Mouse (Mus musculus) kidney, embryonic 16.5 days (tissue): ENCODE measurements around the gene Zfp729a. TPM values are rescaled to one million over a fixed set of nuclear protein-coding genes. Genes with fewer than 3 reads are reported as not detected.
"Not testable (repeated sequence)": the region's sequence is repeated elsewhere in the genome, so short reads cannot be mapped to it uniquely, and the experiment has no call there.

Experiments used
- ATAC-seq: fragments of 200-750 bp; cut with Nextera tagmentation; 2 replicates; pipeline ENCODE4 v1.8.0; 2017; ENCODE audit warnings: moderate TSS enrichment; ENCODE audit not compliant: low FRiP score, low TSS enrichment
- H3K27ac ChIP-seq: fragments of 300-500 bp; sonication (generic); 2 replicates; pipeline ENCODE4 v1.5.1; 2014; ENCODE audit warnings: low read length
- H3K27me3 ChIP-seq: fragments of 300-500 bp; sonication (generic); 2 replicates; pipeline ENCODE4 v1.6.1; 2014; ENCODE audit warnings: low read length, control low read depth, mixed read lengths; ENCODE audit not compliant: insufficient read depth
- H3K36me3 ChIP-seq: fragments of 300-500 bp; sonication (generic); 2 replicates; pipeline ENCODE4 v1.6.1; 2014; ENCODE audit warnings: low read length, control low read depth, mixed read lengths; ENCODE audit not compliant: insufficient read depth
- H3K4me1 ChIP-seq: fragments of 300-500 bp; sonication (generic); 2 replicates; pipeline ENCODE4 v1.6.1; 2014; ENCODE audit warnings: low read length, control low read depth, mixed read lengths; ENCODE audit not compliant: insufficient read depth
- H3K4me2 ChIP-seq: fragments of 300-500 bp; sonication (generic); replicated peaks from 2 replicates; pipeline ENCODE4 v1.6.1; 2014; ENCODE audit warnings: low read depth, low read length
- H3K4me3 ChIP-seq: fragments of 300-500 bp; sonication (generic); 2 replicates; pipeline ENCODE4 v1.5.1; 2014; ENCODE audit warnings: mild to moderate bottlenecking, low read length
- H3K9ac ChIP-seq: fragments of 300-500 bp; sonication (generic); replicated peaks from 2 replicates; pipeline ENCODE4 v1.6.1; 2014; ENCODE audit warnings: low read length
- H3K9me3 ChIP-seq: fragments of 300-500 bp; sonication (generic); 2 replicates; pipeline ENCODE4 v1.6.1; 2016; ENCODE audit warnings: low read length, control low read depth
- WGBS: fragments of 180-500 bp; shearing (Covaris S2); extraction: QIAGEN DNeasy Blood & Tissue Kit; methylation state at CpG from one replicate; pipeline ENCODE4 v1.1.7; 2014; 5-methylcytosine and 5-hydroxymethylcytosine counted together
- polyA plus RNA-seq: library from polyadenylated mRNA; unstranded; fragments of >200 nt; fragmentation: Nextera tagmentation; extraction: Ambion mirVana; gene quantifications from 2 replicates; pipeline ENCODE4 v1.2.1, GENCODE M21; 2015

Zfp729a gene
- polyA plus RNA-seq: 3.1 TPM in 2 replicates

- Histone ChIP-seq H3K9me3 (no peaks in the 10 kb centered on the region), H3K4me2 (peak within 1 kb of the TSS; percentile 51), H3K27ac (peak within 1 kb of the TSS; percentile 75), H3K27me3 (no peaks in the 10 kb centered on the region), H3K9ac (peak within 1 kb of the TSS; percentile 88), H3K4me1 (peaks cover 4% of the 10 kb centered on the region), H3K36me3 (no peaks in the 10 kb centered on the region), H3K4me3 (peak within 1 kb of the TSS; percentile 95)
- peak; percentile 99 for ATAC-seq
- under 1% methylated on average over 19 of the region's 19 CpGs for WGBS
Measured at GRCm38 (mm10) chr13:67637294-67638007, at the start of gene Zfp729a, which contains the start of gene Gm49345. Gene Zfp729a (minus strand): TSS chr13:67637791. Gene Gm49345 (minus strand): TSS chr13:67637769.

- ATAC-seq: no peak
- Histone ChIP-seq H3K4me1 (peaks cover 3% of the 10 kb centered on the region; the same call in 1 of the 2 replicates), H3K9ac (no peak within 1 kb of the TSS), H3K4me2 (no peak within 1 kb of the TSS), H3K9me3 (no peaks in the 10 kb centered on the region), H3K4me3 (no peak within 1 kb of the TSS), H3K27me3 (no peaks in the 10 kb centered on the region), H3K27ac (no peak within 1 kb of the TSS), H3K36me3 (no peaks in the 10 kb centered on the region)
- 85% methylated on average over 4 of the region's 4 CpGs for WGBS
Measured at GRCm38 (mm10) chr13:67686971-67687370, 49.4 kb upstream of the Zfp729a start, which contains the start of gene Zfp738. Gene Zfp738 (minus strand): TSS chr13:67687071.

GRCm38 (mm10) chr13:67683841-67684240 lies 46.2 kb upstream of the Zfp729a start:
- H3K4me2 ChIP-seq: peak overlapping the region; percentile 49
- H3K9ac ChIP-seq, H3K4me1 ChIP-seq, H3K27ac ChIP-seq, H3K9me3 ChIP-seq, H3K27me3 ChIP-seq, H3K36me3 ChIP-seq: not testable (repeated sequence)
- peak; percentile 52; the same call in 1 of the 2 replicates for ATAC-seq
- H3K4me3 ChIP-seq: peak overlapping the region; percentile 85
- WGBS: 86% methylated on average over 2 of the region's 2 CpGs

- WGBS: 11% methylated on average over 16 of the region's 16 CpGs
- peak overlapping the region; percentile 85 for H3K4me3 ChIP-seq
Measured at GRCm38 (mm10) chr13:67682959-67683735, 45.6 kb upstream of the Zfp729a start.

GRCm38 (mm10) chr13:67674902-67675301 lies 37.3 kb upstream of the Zfp729a start:
- Histone ChIP-seq H3K27me3 (no peaks in the 10 kb centered on the region), H3K4me2 (no peak overlapping the region), H3K36me3 (peaks cover under 1% of the 10 kb centered on the region; the same call in 1 of the 2 replicates), H3K27ac (no peak overlapping the region), H3K4me3 (no peak overlapping the region), H3K9ac (no peak overlapping the region), H3K4me1 (no peaks in the 10 kb centered on the region), H3K9me3 (no peaks in the 10 kb centered on the region)
- 96% methylated on average over 2 of the region's 2 CpGs for WGBS
- ATAC-seq: no peak

More at GRCm38 (mm10) chr13:67682959-67683735, 45.6 kb upstream of the Zfp729a start:
- ATAC-seq: peak; percentile 100
- not testable (repeated sequence) for H3K27me3 ChIP-seq, H3K36me3 ChIP-seq, H3K4me1 ChIP-seq, H3K9me3 ChIP-seq, H3K27ac ChIP-seq
- Histone ChIP-seq H3K9ac (peak overlapping the region; percentile 89), H3K4me2 (peak overlapping the region; percentile 72)

GRCm38 (mm10) chr13:67652496-67652895 lies 14.9 kb upstream of the Zfp729a start:
- ATAC-seq: no peak
- Histone ChIP-seq H3K9ac (no peak overlapping the region), H3K9me3 (no peaks in the 10 kb centered on the region), H3K4me3 (no peak overlapping the region), H3K36me3 (no peaks in the 10 kb centered on the region), H3K27me3 (no peaks in the 10 kb centered on the region), H3K4me2 (no peak overlapping the region), H3K4me1 (no peaks in the 10 kb centered on the region), H3K27ac (no peak overlapping the region)
- 42% methylated on average over 3 of the region's 3 CpGs for WGBS

- no peak for ATAC-seq
- Histone ChIP-seq H3K27ac (no peak overlapping the region), H3K4me3 (no peak overlapping the region), H3K4me2 (peak overlapping the region; percentile 59; the same call in 1 of the 2 replicates), H3K9me3 (no peaks in the 10 kb centered on the region), H3K36me3 (no peaks in the 10 kb centered on the region), H3K9ac (no peak overlapping the region), H3K4me1 (peaks cover 5% of the 10 kb centered on the region), H3K27me3 (no peaks in the 10 kb centered on the region)
- 87% methylated on average over 4 of the region's 4 CpGs for WGBS
Measured at GRCm38 (mm10) chr13:67610108-67610507, 27.5 kb downstream of the Zfp729a start.

GRCm38 (mm10) chr13:67609066-67609876 lies 28.3 kb downstream of the Zfp729a start, which contains the start of gene Zfp729b:
Gene Zfp729b (minus strand): TSS chr13:67609707.
- WGBS: 2% methylated on average over 20 of the region's 20 CpGs
- peaks cover 5% of the 10 kb centered on the region for H3K4me1 ChIP-seq
- peak within 1 kb of the TSS; percentile 81 for H3K9ac ChIP-seq
- H3K27ac ChIP-seq: peak within 1 kb of the TSS; percentile 84
- H3K9me3 ChIP-seq: no peaks in the 10 kb centered on the region
- no peaks in the 10 kb centered on the region for H3K36me3 ChIP-seq
- H3K4me3 ChIP-seq: peak within 1 kb of the TSS; percentile 83
- H3K27me3 ChIP-seq: no peaks in the 10 kb centered on the region
- peak; percentile 97 for ATAC-seq
- H3K4me2 ChIP-seq: peak within 1 kb of the TSS; percentile 59

- H3K4me1 ChIP-seq: no peaks in the 10 kb centered on the region
- H3K9me3 ChIP-seq: no peaks in the 10 kb centered on the region
- H3K27ac ChIP-seq: no peak overlapping the region
- no peak overlapping the region for H3K4me2 ChIP-seq
- 76% methylated on average over 5 of the region's 5 CpGs for WGBS
- H3K27me3 ChIP-seq: no peaks in the 10 kb centered on the region
- ATAC-seq: no peak
- H3K36me3 ChIP-seq: no peaks in the 10 kb centered on the region
- H3K4me3 ChIP-seq: no peak overlapping the region
- no peak overlapping the region for H3K9ac ChIP-seq
Measured at GRCm38 (mm10) chr13:67572591-67573189, 64.9 kb downstream of the Zfp729a start.
